Mouse (Mus musculus) liver, embryonic 14.5 days (tissue): Measurements from ENCODE around the gene Yju2. TPM values are rescaled to one million over a fixed set of nuclear protein-coding genes. Genes with fewer than 3 reads are reported as not detected.
A peak's percentile ranks its signal among the peaks of the same experiment; 100 is the strongest.

ENCODE experiments used
- ATAC-seq: fragments of 200-750 bp; cut with Nextera tagmentation; 2 replicates; pipeline ENCODE4 v1.8.0; 2017; ENCODE audit warnings: moderate number of reproducible peaks, mild to moderate bottlenecking, moderate library complexity; ENCODE audit not compliant: insufficient read depth
- DNase-seq, 3 experiments: peaks; one replicate each; pipeline ENCODE4 v3.0.0-alpha.2; 2012 to 2013; ENCODE audit warnings: low read depth in 3 of 3, low spot score in 3 of 3
- H3K27ac ChIP-seq: fragments of 300-500 bp; sonication (generic); 2 replicates; pipeline ENCODE4 v1.5.1; 2014; ENCODE audit warnings: moderate library complexity, mild to moderate bottlenecking, control low read depth, inconsistent platforms
- H3K27me3 ChIP-seq: fragments of 300-500 bp; sonication (generic); 2 replicates; pipeline ENCODE4 v1.6.1; 2014; ENCODE audit warnings: mild to moderate bottlenecking, low read length, moderate library complexity; ENCODE audit not compliant: control insufficient read depth, insufficient read depth
- H3K36me3 ChIP-seq: fragments of 300-500 bp; sonication (generic); replicated peaks from 2 replicates; pipeline ENCODE4 v1.6.1; 2014; ENCODE audit warnings: low read depth; ENCODE audit not compliant: control insufficient read depth, insufficient read depth
- H3K4me1 ChIP-seq, 2 experiments: fragments of 200-500 bp in 1 of 2; fragments of 300-500 bp in 1 of 2; sonication (generic) in 1 of 2; replicated peaks; 2 replicates each; pipeline ENCODE4 v1.6.1; 2012 to 2014; ENCODE audit warnings: antibody characterized with exemption in 1 of 2, inconsistent platforms in 1 of 2, low read length in 1 of 2; ENCODE audit not compliant: control insufficient read depth in 2 of 2, insufficient read depth in 2 of 2
- H3K4me2 ChIP-seq: fragments of 300-500 bp; sonication (generic); 2 replicates; pipeline ENCODE4 v1.6.1; 2014; ENCODE audit warnings: low read depth, mild to moderate bottlenecking, control low read depth, moderate library complexity
- H3K4me3 ChIP-seq, 2 experiments: fragments of 200-500 bp in 1 of 2; fragments of 300-500 bp in 1 of 2; sonication (generic) in 1 of 2; 2 replicates each; pipeline ENCODE4 v1.5.1; 2012 to 2014; ENCODE audit warnings: low read depth in 2 of 2, low read length in 2 of 2, mild to moderate bottlenecking in 2 of 2, control low read depth in 1 of 2, inconsistent platforms in 1 of 2, moderate library complexity in 1 of 2; ENCODE audit not compliant: insufficient read depth in 1 of 2
- H3K9ac ChIP-seq: fragments of 300-500 bp; sonication (generic); replicated peaks from 2 replicates; pipeline ENCODE4 v1.6.1; 2014; ENCODE audit warnings: mild to moderate bottlenecking, control low read depth, moderate library complexity
- H3K9me3 ChIP-seq: fragments of 300-500 bp; sonication (generic); 2 replicates; pipeline ENCODE4 v1.6.1; 2016; ENCODE audit warnings: low read length, mixed read lengths; ENCODE audit not compliant: control insufficient read depth
- CTCF ChIP-seq: IDR thresholded peaks from 2 replicates; pipeline ENCODE4 v1.5.1; 2016; ENCODE audit warnings: antibody characterized with exemption, low read depth, control low read depth
- EP300 ChIP-seq: IDR thresholded peaks from 2 replicates; pipeline ENCODE4 v1.6.1; 2016; ENCODE audit warnings: antibody characterized with exemption, low read depth
- WGBS: fragments of 180-500 bp; shearing (Covaris S2); extraction: QIAGEN DNeasy Blood & Tissue Kit; methylation state at CpG from one replicate; pipeline ENCODE4 v1.1.7; 2014; ENCODE audit not compliant: insufficient replicate concordance; 5-methylcytosine and 5-hydroxymethylcytosine counted together
- polyA plus RNA-seq, 2 experiments: library from polyadenylated mRNA; depleted of rRNA in 1 of 2; stranded (reverse) in 1 of 2; unstranded in 1 of 2; fragments of >200 nt; fragmentation: Nextera tagmentation in 1 of 2; extraction: Ambion mirVana in 1 of 2; gene quantifications; 2 replicates each; pipeline versions ENCODE4 v1.2.1 to v1.2.3; 2012 to 2014

Gene Yju2
- polyA plus RNA-seq, 2 experiments = 5.1 to 5.2 TPM

DNA sequence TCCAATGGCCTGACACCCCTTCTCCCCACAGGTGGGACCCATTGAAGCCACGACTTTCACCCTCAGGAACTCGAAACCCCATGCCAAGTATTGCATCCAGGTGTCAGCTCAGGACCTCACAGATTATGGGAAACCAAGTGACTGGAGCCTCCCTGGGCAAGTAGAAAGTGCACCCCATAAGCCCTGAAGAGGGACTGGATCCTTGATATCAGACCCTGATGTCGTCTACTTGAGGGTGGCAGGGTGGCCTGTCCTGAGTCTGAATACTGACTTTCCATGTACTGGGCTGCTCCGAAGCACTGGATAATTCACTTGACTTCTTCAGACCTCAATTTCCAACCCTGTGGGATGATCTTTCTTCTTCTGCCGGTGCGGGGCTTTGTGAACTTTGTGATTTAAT is 2.3 kb upstream of the Yju2 start:
- no peaks in the 10 kb centered on the region for H3K9me3 ChIP-seq
- no peak overlapping the region for H3K27ac ChIP-seq
- WGBS = 46% methylated on average over 6 of the region's 6 CpGs
- no peaks in the 10 kb centered on the region for H3K27me3 ChIP-seq
- H3K4me2 ChIP-seq = peak overlapping the region; percentile 59
- TF ChIP-seq EP300 (no peak), CTCF (no peak)
- no peak for DNase-seq
- ATAC-seq = no peak
- no peaks in the 10 kb centered on the region; the same call in 1 of the 2 replicates for H3K36me3 ChIP-seq
- H3K4me1 ChIP-seq = peaks cover 6 to 20% of the 10 kb centered on the region in 2 experiments
- no peak overlapping the region for H3K9ac ChIP-seq
- H3K4me3 ChIP-seq = peak overlapping the region; percentile 45 to 50; a peak in 3 of 4 replicates

DNA sequence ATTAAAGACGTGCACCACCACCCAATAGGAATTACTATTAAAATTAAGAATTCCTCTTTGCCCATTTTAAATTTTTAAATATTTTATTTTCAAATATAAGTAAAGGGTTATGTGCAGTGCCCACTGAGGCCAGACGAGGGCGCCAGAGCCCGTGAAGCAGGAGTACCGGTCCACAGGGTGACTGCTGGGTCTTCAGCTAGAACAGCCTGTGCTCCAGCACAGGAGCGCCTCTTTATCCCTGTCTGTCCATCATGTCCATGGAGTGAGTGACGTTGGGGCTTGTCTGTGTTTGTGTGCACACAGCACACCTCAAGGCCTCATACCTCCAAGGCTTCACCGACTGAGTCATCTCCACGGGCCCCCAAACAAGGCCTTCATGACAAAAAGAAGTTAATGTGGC is 1.7 kb upstream of the Yju2 start:
- TF ChIP-seq EP300 (no peak), CTCF (peak; percentile 94)
- H3K4me2 ChIP-seq = no peak overlapping the region
- no peak overlapping the region for H3K4me3 ChIP-seq
- H3K9me3 ChIP-seq = no peaks in the 10 kb centered on the region
- H3K4me1 ChIP-seq = peaks cover 6 to 20% of the 10 kb centered on the region in 2 experiments
- no peak for ATAC-seq
- no peaks in the 10 kb centered on the region; the same call in none of the 2 replicates for H3K36me3 ChIP-seq
- H3K27ac ChIP-seq = no peak overlapping the region
- peak; percentile 50 to 58 (median 52) for DNase-seq
- 20% methylated on average over 9 of the region's 9 CpGs for WGBS
- no peak overlapping the region for H3K9ac ChIP-seq
- H3K27me3 ChIP-seq = no peaks in the 10 kb centered on the region

DNA sequence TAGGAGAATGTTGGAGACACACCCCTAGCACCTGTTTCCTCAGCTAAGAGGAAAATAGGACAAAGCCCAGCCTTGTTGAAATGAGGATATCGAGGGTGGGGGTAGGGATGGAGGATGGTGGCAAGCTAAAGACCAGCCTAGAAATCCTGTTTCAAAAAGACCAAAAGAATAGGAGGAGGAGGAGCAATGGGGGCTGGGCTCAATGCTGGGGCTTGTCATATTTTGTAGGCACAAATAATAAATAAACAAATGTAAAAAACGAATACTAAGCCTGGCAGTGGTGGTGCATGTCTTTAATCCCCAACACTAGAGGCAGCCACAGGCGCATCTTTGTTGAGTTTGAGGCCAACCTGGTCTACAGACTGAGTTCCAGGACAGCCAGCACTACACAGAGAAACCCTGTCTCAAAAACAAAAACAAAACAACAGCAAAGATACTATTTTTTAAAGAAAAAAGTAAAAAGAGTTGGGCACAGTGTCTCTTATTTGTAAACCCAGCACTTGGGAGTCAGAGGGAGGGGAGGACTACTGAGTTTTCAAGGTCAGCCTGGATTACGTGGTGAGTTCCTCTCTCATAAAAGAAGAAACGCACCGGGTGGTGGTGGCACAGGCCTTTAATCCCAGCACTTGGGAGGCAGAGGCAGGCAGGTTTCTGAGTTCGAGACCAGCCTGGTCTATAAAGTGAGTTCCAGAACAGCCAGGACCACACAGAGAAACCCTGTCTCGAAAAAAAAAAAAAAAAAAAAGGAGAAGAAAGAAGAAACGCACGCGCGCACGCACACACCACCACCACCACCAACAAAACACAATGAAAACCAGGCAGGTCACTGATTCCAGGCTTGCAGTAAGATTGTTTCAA is 944 bp upstream of the Yju2 start:
- no peak for DNase-seq
- Histone ChIP-seq H3K27me3 (no peaks in the 10 kb centered on the region), H3K36me3 (no peaks in the 10 kb centered on the region; the same call in none of the 2 replicates), H3K4me1 (peaks cover 6 to 20% of the 10 kb centered on the region in 2 experiments), H3K9ac (peak overlapping the region; percentile 71), H3K9me3 (no peaks in the 10 kb centered on the region), H3K4me3 (peak overlapping the region; percentile 78 to 90), H3K4me2 (peak overlapping the region; percentile 73), H3K27ac (peak overlapping the region; percentile 85; the same call in 1 of the 2 replicates)
- WGBS = 66% methylated on average over 13 of the region's 13 CpGs
- ATAC-seq = no peak
- no peak for TF ChIP-seq EP300
- TF ChIP-seq CTCF = no peak

DNA sequence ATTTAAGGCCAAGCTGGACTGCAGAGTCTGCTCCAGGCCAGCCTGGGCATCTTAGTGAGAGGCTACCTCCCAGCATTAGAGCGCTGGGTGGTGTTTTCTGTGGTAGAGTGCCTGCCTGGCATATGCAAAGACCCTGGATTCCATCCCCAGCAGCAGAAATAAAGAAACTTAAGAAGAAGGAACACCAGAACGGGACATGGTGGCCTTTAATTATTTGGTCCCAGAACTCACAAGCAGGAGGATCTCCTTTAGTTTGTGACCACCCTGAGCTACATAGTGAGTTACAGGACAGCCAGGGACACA is 364 bp upstream of the Yju2 start:
- ATAC-seq (no peak), DNase-seq (no peak)
- H3K4me3 ChIP-seq = peak overlapping the region; percentile 78 to 90
- H3K4me1 ChIP-seq = peaks cover 6 to 20% of the 10 kb centered on the region in 2 experiments
- peak overlapping the region; percentile 71 for H3K9ac ChIP-seq
- peak overlapping the region; percentile 73 for H3K4me2 ChIP-seq
- H3K27ac ChIP-seq = peak overlapping the region; percentile 85
- no peaks in the 10 kb centered on the region for H3K27me3 ChIP-seq
- no peak for TF ChIP-seq CTCF
- TF ChIP-seq EP300 = no peak
- no peaks in the 10 kb centered on the region; the same call in none of the 2 replicates for H3K36me3 ChIP-seq
- H3K9me3 ChIP-seq = no peaks in the 10 kb centered on the region
- 38% methylated on average over 2 of the region's 2 CpGs for WGBS

GRCm38 (mm10) chr17:55959946-55960740 is 1.2 kb downstream of the Yju2 start:
- 58% methylated on average over 10 of the region's 10 CpGs for WGBS
- H3K4me1 ChIP-seq = peaks cover 6 to 20% of the 10 kb centered on the region in 2 experiments
- peak overlapping the region; percentile 48 for H3K9ac ChIP-seq
- no peaks in the 10 kb centered on the region for H3K27me3 ChIP-seq
- H3K27ac ChIP-seq = peak overlapping the region; percentile 69
- H3K36me3 ChIP-seq = no peaks in the 10 kb centered on the region; the same call in none of the 2 replicates
- ATAC-seq = no peak
- peak overlapping the region; percentile 56 to 78 for H3K4me3 ChIP-seq
- peak overlapping the region; percentile 73 for H3K4me2 ChIP-seq
- DNase-seq = no peak
- no peak for TF ChIP-seq EP300
- no peak for TF ChIP-seq CTCF
- no peaks in the 10 kb centered on the region for H3K9me3 ChIP-seq
